In genomic region chr17:46252571-46253451, GRCm38 (mm10) we compare ENCODE assay signal across 8 mouse cellular contexts. TPM values are rescaled to one million over a fixed set of nuclear protein-coding genes. Genes with fewer than 3 reads are reported as not detected.
DNase-seq lines count a peak whose midpoint lies in the region; ATAC-seq and TF ChIP-seq lines count a peak whose summit lies in the region.

No protein-coding gene starts in this region.

- peaks cover 24% of the 10 kb centered on the region for H3K36me3 ChIP-seq in thymus, adult 2 months (ENCODE audit: control insufficient read depth, insufficient read depth, low read length)
- H3K36me3 ChIP-seq in hindbrain, embryonic 10.5 days: peaks cover 52% of the 10 kb centered on the region

- no peak for TF ChIP-seq CTCF in thymus, adult 2 months (IDR thresholded peaks at IDR 0.05; ENCODE audit: borderline replicate concordance, control insufficient read depth, extremely low read depth, insufficient read depth, low read length, poor library complexity)
- no peak for TF ChIP-seq CTCF in olfactory bulb, adult 2 months (IDR thresholded peaks at IDR 0.05; ENCODE audit: insufficient read depth, low read depth, low read length)

- WGBS in thymus, adult 2 months: 42% methylated on average over 14 of the region's 14 CpGs
- WGBS in hindbrain, embryonic 10.5 days: 54% methylated on average over 14 of the region's 14 CpGs
- 32% methylated on average over 14 of the region's 14 CpGs for WGBS in olfactory bulb, adult 2 months

- H3K27me3 ChIP-seq in thymus, adult 2 months (ENCODE audit: control insufficient read depth, insufficient read depth, low read length): peaks cover 6% of the 10 kb centered on the region; the same call in 1 of the 2 replicates
- H3K27me3 ChIP-seq in hindbrain, embryonic 10.5 days (ENCODE audit: insufficient read depth, poor library complexity, severe bottlenecking): peaks cover 29% of the 10 kb centered on the region

- H3K9me3 ChIP-seq in hindbrain, embryonic 10.5 days: 0 out of 2 replicates have a peak, but pooled peaks cover 4% of the 10 kb centered on the region

- no peak for ATAC-seq in CD4-positive, CD25-positive, alpha-beta regulatory T cell, adult 4 months

- no peak overlapping the region for H3K4me3 ChIP-seq in thymus, adult 2 months (ENCODE audit: control insufficient read depth, insufficient read depth, low read length)
- peak overlapping the region; percentile 80 for H3K4me3 ChIP-seq in hindbrain, embryonic 10.5 days
- H3K4me3 ChIP-seq in olfactory bulb, adult 2 months (ENCODE audit: insufficient read depth, low read depth, low read length): 0 out of 2 replicates have a peak overlapping the region, but pooled peaks have one; percentile 70

- peak; percentile 70 for DNase-seq in CD4-positive, CD25-positive, alpha-beta regulatory T cell, adult 2 months (ENCODE audit: low read depth, low spot score)
- DNase-seq in thymus, adult 2 months: peak; percentile 34
- no peak for DNase-seq in thymus, adult 18-20 months
- DNase-seq in hindbrain, embryonic 10.5 days (ENCODE audit: low spot score): peak; percentile 43
- peak; percentile 55 for DNase-seq in liver
- DNase-seq in right cerebral cortex, postnatal 14 days: no peak

- H3K4me1 ChIP-seq in thymus, adult 2 months (replicated peaks; ENCODE audit: control insufficient read depth, insufficient read depth, low read length): peaks cover 21% of the 10 kb centered on the region
- H3K4me1 ChIP-seq in hindbrain, embryonic 10.5 days (replicated peaks): peaks cover 42% of the 10 kb centered on the region
- H3K4me1 ChIP-seq in olfactory bulb, adult 2 months (ENCODE audit: control insufficient read depth, insufficient read depth, low read length): peaks cover 26% of the 10 kb centered on the region

- TF ChIP-seq POLR2A in thymus, adult 2 months (IDR thresholded peaks at IDR 0.05; ENCODE audit: control insufficient read depth, extremely low read depth, insufficient read depth, low read length, poor library complexity): no peak
- TF ChIP-seq POLR2A in olfactory bulb, adult 2 months (IDR thresholded peaks at IDR 0.05; ENCODE audit: insufficient read depth, low read depth, low read length): no peak

- no peak overlapping the region for H3K27ac ChIP-seq in thymus, adult 2 months (ENCODE audit: control insufficient read depth, insufficient read depth, low read length)
- no peak overlapping the region for H3K27ac ChIP-seq in hindbrain, embryonic 10.5 days
- H3K27ac ChIP-seq in olfactory bulb, adult 2 months (ENCODE audit: insufficient read depth, low read depth, low read length): no peak overlapping the region

RNA-seq across cellular contexts. Expression of gene Lrrc73, which starts 0.5 kb away (rescaled TPM):
- polyA plus RNA-seq in CD4-positive, CD25-positive, alpha-beta regulatory T cell, adult 4 months (2017; shearing (Covaris generic)): under 1 TPM in 1 of 2 experiments, not detected in 1; 0.30 TPM
- polyA plus RNA-seq in thymus, adult 2 months (2012; rRNA removed): 4.2 and 5.3 TPM in 2 replicates
- polyA plus RNA-seq in hindbrain, embryonic 10.5 days (2016; fragmentation: Nextera tagmentation; extraction: Ambion mirVana): 2.0 and 3.8 TPM in 2 replicates
- not detected in 2 replicates for polyA plus RNA-seq in olfactory bulb, adult 2 months (2012; ENCODE audit: insufficient read depth, insufficient read length, low replicate concordance, missing spikeins)

RNA-seq across cellular contexts. Expression of gene Yipf3, which starts 4.9 kb away (rescaled TPM):
- 10 to 100 TPM; 43.4 to 51.9 TPM for polyA plus RNA-seq in CD4-positive, CD25-positive, alpha-beta regulatory T cell, adult 4 months (2017; shearing (Covaris generic))
- 250 and 292 TPM in 2 replicates for polyA plus RNA-seq in thymus, adult 2 months (2012; rRNA removed)
- polyA plus RNA-seq in hindbrain, embryonic 10.5 days (2016; fragmentation: Nextera tagmentation; extraction: Ambion mirVana): 73.1 and 85.0 TPM in 2 replicates
- polyA plus RNA-seq in olfactory bulb, adult 2 months (2012; ENCODE audit: insufficient read depth, insufficient read length, low replicate concordance, missing spikeins): not detected in 2 replicates

RNA-seq across cellular contexts. Expression of gene Polr1c, which starts 5.0 kb away (rescaled TPM):
- 100 to 1,000 TPM; 110 to 117 TPM for polyA plus RNA-seq in CD4-positive, CD25-positive, alpha-beta regulatory T cell, adult 4 months (2017; shearing (Covaris generic))
- polyA plus RNA-seq in thymus, adult 2 months (2012; rRNA removed): 52.6 and 60.6 TPM in 2 replicates
- polyA plus RNA-seq in hindbrain, embryonic 10.5 days (2016; fragmentation: Nextera tagmentation; extraction: Ambion mirVana): 107 and 135 TPM in 2 replicates
- polyA plus RNA-seq in olfactory bulb, adult 2 months (2012; ENCODE audit: insufficient read depth, insufficient read length, low replicate concordance, missing spikeins): not detected in 2 replicates

RNA-seq across cellular contexts. Expression of gene Tjap1, which starts 30.0 kb away (rescaled TPM):
- polyA plus RNA-seq in CD4-positive, CD25-positive, alpha-beta regulatory T cell, adult 4 months (2017; shearing (Covaris generic)): 10 to 100 TPM; 15.0 to 18.5 TPM
- 98.7 and 106 TPM in 2 replicates for polyA plus RNA-seq in thymus, adult 2 months (2012; rRNA removed)
- polyA plus RNA-seq in hindbrain, embryonic 10.5 days (2016; fragmentation: Nextera tagmentation; extraction: Ambion mirVana): 60.1 and 67.3 TPM in 2 replicates
- not detected in 2 replicates for polyA plus RNA-seq in olfactory bulb, adult 2 months (2012; ENCODE audit: insufficient read depth, insufficient read length, low replicate concordance, missing spikeins)

RNA-seq across cellular contexts. Expression of gene Dlk2, which starts 44.4 kb away (rescaled TPM):
- polyA plus RNA-seq in CD4-positive, CD25-positive, alpha-beta regulatory T cell, adult 4 months (2017; shearing (Covaris generic)): not detected
- polyA plus RNA-seq in thymus, adult 2 months (2012; rRNA removed): 8.5 and 11.3 TPM in 2 replicates
- polyA plus RNA-seq in hindbrain, embryonic 10.5 days (2016; fragmentation: Nextera tagmentation; extraction: Ambion mirVana): 1.4 and 1.5 TPM in 2 replicates
- not detected in 2 replicates for polyA plus RNA-seq in olfactory bulb, adult 2 months (2012; ENCODE audit: insufficient read depth, insufficient read length, low replicate concordance, missing spikeins)

Comparison
In these comparisons a context has a peak if more than half of its experiments do, and no peak if none do; other contexts are left out.
1. DNase-seq: peak in CD4-positive, CD25-positive, alpha-beta regulatory T cell, adult 2 months (single experiment), thymus, adult 2 months (single experiment), hindbrain, embryonic 10.5 days (single experiment) and liver (single experiment); none in thymus, adult 18-20 months (0 of 2) and right cerebral cortex, postnatal 14 days (single experiment).
2. RNA of gene Polr1c, which starts 5.0 kb away (polyA plus RNA-seq): 110 to 117 TPM in CD4-positive, CD25-positive, alpha-beta regulatory T cell, adult 4 months, 107 to 135 TPM in hindbrain, embryonic 10.5 days and 52.6 to 60.6 TPM in thymus, adult 2 months; not detected in olfactory bulb, adult 2 months; every median in the first group is over 10 times any median in the second.